Mouse (Mus musculus): ENCODE results near the gene 4930544D05Rik. TPM values are rescaled to one million over a fixed set of nuclear protein-coding genes. Genes with fewer than 3 reads are reported as not detected.

Gene 4930544D05Rik
- polyA plus RNA-seq, 1 experiment from 2014 or later: not detected

- H3K27ac ChIP-seq (replicated peaks): peak overlapping the region; percentile 54; the same call in 1 of the 2 replicates
- H3K4me3 ChIP-seq: no peak overlapping the region
Measured at GRCm38 (mm10) chr11:70583022-70583714, 32.5 kb upstream of the 4930544D05Rik start.

GRCm38 (mm10) chr11:70583775-70584174, 31.9 kb upstream of the 4930544D05Rik start:
- no peak for ATAC-seq (replicated peaks)
- Histone ChIP-seq H3K9me3 (no peaks in the 10 kb centered on the region), H3K27ac (replicated peaks) (peak overlapping the region; percentile 54; the same call in 1 of the 2 replicates), H3K4me1 (peaks cover 30% of the 10 kb centered on the region), H3K9ac (replicated peaks) (no peak overlapping the region), H3K36me3 (no peaks in the 10 kb centered on the region), H3K4me2 (replicated peaks) (no peak overlapping the region), H3K4me3 (no peak overlapping the region), H3K27me3 (no peaks in the 10 kb centered on the region)
- 90% methylated on average over 7 of the region's 7 CpGs for WGBS

More at GRCm38 (mm10) chr11:70583022-70583714, 32.5 kb upstream of the 4930544D05Rik start:
- ATAC-seq (replicated peaks): no peak
- Histone ChIP-seq H3K4me2 (replicated peaks) (no peak overlapping the region), H3K36me3 (no peaks in the 10 kb centered on the region), H3K9me3 (no peaks in the 10 kb centered on the region), H3K27me3 (no peaks in the 10 kb centered on the region), H3K9ac (replicated peaks) (no peak overlapping the region), H3K4me1 (peaks cover 35% of the 10 kb centered on the region)
- 75% methylated on average over 6 of the region's 6 CpGs for WGBS

GRCm38 (mm10) chr11:70585457-70585856, 30.2 kb upstream of the 4930544D05Rik start:
- Histone ChIP-seq H3K4me3 (no peak overlapping the region), H3K27me3 (no peaks in the 10 kb centered on the region), H3K9ac (replicated peaks) (no peak overlapping the region), H3K4me1 (peaks cover 19% of the 10 kb centered on the region), H3K27ac (replicated peaks) (peak overlapping the region; percentile 2; the same call in 1 of the 2 replicates), H3K4me2 (replicated peaks) (no peak overlapping the region), H3K9me3 (no peaks in the 10 kb centered on the region), H3K36me3 (no peaks in the 10 kb centered on the region)
- WGBS: 37% methylated on average over 7 of the region's 7 CpGs
- ATAC-seq (replicated peaks): no peak

DNA sequence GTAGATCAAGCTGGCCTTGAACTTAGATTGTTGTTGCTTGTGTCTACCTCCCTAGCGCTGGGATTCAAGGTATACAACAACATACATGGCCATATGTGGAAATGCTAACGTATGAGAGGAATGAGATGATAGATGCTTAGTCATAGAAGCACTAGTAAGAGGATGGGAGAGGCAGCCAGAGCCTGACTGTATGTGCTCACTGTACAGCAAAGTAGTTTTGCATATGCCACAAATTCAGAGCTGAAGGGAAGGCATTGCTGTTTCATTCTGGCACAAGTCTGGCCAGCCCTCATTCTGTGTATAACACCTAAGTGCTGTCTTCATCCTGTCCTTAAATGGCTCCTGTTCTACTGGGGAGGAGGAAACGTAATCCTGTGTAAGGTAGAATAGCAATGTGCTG, 29.4 kb upstream of the 4930544D05Rik start:
- ATAC-seq (replicated peaks): no peak
- WGBS: 90% methylated on average over 3 of the region's 3 CpGs
- H3K4me1 ChIP-seq: peaks cover 19% of the 10 kb centered on the region

GRCm38 (mm10) chr11:70586954-70587353, 28.7 kb upstream of the 4930544D05Rik start:
- no peak for ATAC-seq (replicated peaks)
- Histone ChIP-seq H3K9me3 (no peaks in the 10 kb centered on the region), H3K4me2 (replicated peaks) (no peak overlapping the region), H3K36me3 (no peaks in the 10 kb centered on the region), H3K27ac (replicated peaks) (no peak overlapping the region), H3K4me3 (no peak overlapping the region), H3K27me3 (no peaks in the 10 kb centered on the region), H3K4me1 (peaks cover 19% of the 10 kb centered on the region), H3K9ac (replicated peaks) (no peak overlapping the region)
- WGBS: 73% methylated on average over 5 of the region's 5 CpGs

More for the DNA sequence above, 29.4 kb upstream of the 4930544D05Rik start:
- Histone ChIP-seq H3K9me3 (no peaks in the 10 kb centered on the region), H3K4me2 (replicated peaks) (no peak overlapping the region), H3K27ac (replicated peaks) (no peak overlapping the region), H3K27me3 (no peaks in the 10 kb centered on the region), H3K36me3 (no peaks in the 10 kb centered on the region), H3K4me3 (no peak overlapping the region), H3K9ac (replicated peaks) (no peak overlapping the region)

DNA sequence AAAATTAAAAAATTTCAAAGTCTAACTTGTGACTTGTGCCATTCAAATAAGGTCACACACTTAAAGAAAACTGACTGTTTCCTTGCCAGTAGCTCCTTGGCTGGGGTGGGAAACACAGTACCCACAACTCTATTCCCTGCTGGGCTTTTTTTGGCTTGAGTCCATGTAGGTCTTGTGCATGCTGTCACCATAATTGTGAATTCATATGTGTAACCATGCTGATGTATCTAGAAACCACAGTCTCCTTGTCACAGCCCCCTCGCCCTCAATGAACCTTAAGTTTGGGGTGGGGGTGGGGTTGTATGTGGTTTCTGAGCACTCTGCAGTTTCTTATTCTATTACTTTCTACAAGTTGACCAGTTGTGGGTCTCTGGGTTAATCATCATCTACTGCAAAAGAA, 23.9 kb upstream of the 4930544D05Rik start:
- peaks cover 8% of the 10 kb centered on the region for H3K4me1 ChIP-seq
- H3K9ac ChIP-seq (replicated peaks): no peak overlapping the region
- no peak overlapping the region for H3K4me3 ChIP-seq
- no peaks in the 10 kb centered on the region for H3K9me3 ChIP-seq
- WGBS: 80% methylated on average over 1 of the region's 1 CpGs
- no peak overlapping the region for H3K4me2 ChIP-seq (replicated peaks)
- no peak for ATAC-seq (replicated peaks)
- H3K36me3 ChIP-seq: no peaks in the 10 kb centered on the region
- H3K27ac ChIP-seq (replicated peaks): no peak overlapping the region
- no peaks in the 10 kb centered on the region for H3K27me3 ChIP-seq

GRCm38 (mm10) chr11:70594253-70594989, 21.2 kb upstream of the 4930544D05Rik start:
- H3K27me3 ChIP-seq: no peaks in the 10 kb centered on the region

DNA sequence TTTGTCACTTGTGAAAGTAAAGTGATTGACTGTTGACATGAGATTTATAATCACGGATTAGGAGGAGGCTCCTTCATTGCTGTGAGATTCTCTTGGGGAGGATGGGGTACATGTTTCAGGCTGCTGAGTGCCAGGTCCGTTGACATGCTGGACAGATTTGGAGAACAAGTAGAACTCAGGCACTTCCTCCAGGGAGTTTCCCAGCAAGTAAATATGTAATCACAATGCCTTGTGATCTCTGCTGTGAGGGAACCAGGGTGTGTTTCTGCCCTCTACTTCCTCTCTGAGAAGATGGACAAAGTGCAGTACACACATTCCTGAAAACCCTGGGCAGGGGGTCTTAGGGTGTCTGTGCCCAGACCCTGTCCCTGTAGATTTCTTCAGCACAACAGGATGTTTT, 20.0 kb upstream of the 4930544D05Rik start:
- Histone ChIP-seq H3K4me3 (no peak overlapping the region), H3K9me3 (no peaks in the 10 kb centered on the region), H3K9ac (replicated peaks) (no peak overlapping the region), H3K4me2 (replicated peaks) (no peak overlapping the region), H3K27me3 (no peaks in the 10 kb centered on the region), H3K27ac (replicated peaks) (no peak overlapping the region; the same call in 1 of the 2 replicates), H3K36me3 (peaks cover 16% of the 10 kb centered on the region; the same call in 1 of the 2 replicates), H3K4me1 (peaks cover 10% of the 10 kb centered on the region)
- 83% methylated on average over 2 of the region's 2 CpGs for WGBS
- no peak for ATAC-seq (replicated peaks)

More at GRCm38 (mm10) chr11:70594253-70594989, 21.2 kb upstream of the 4930544D05Rik start:
- Histone ChIP-seq H3K4me2 (replicated peaks) (no peak overlapping the region), H3K4me1 (peaks cover 10% of the 10 kb centered on the region), H3K4me3 (no peak overlapping the region), H3K9ac (replicated peaks) (no peak overlapping the region), H3K9me3 (no peaks in the 10 kb centered on the region), H3K36me3 (peaks cover 13% of the 10 kb centered on the region; the same call in 1 of the 2 replicates), H3K27ac (replicated peaks) (no peak overlapping the region)
- ATAC-seq (replicated peaks): no peak
- 90% methylated on average over 15 of the region's 15 CpGs for WGBS

DNA sequence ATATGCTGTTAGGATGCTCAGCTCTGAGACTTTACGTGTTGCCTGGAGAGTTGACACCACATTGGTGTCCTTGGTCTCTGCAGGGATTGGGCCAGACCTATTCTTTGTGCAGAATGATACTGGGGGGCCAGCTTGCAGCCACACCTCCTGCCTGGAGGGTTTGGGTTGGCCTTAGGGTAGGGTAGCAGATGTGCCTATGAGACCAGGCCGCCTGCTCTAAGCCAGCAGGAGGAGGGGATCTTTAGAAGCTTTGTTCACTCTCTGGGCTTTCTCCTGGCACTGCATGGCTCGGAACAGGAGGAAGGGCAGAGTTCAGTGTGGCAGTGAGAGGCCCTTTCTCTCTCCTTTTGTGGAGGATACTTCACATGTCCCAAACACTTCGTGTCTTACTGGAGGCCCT, 19.6 kb upstream of the 4930544D05Rik start:
- no peak overlapping the region for H3K4me2 ChIP-seq (replicated peaks)
- peaks cover 16% of the 10 kb centered on the region; the same call in 1 of the 2 replicates for H3K36me3 ChIP-seq
- WGBS: 29% methylated on average over 4 of the region's 4 CpGs
- H3K4me3 ChIP-seq: no peak overlapping the region
- no peaks in the 10 kb centered on the region for H3K27me3 ChIP-seq
- H3K9ac ChIP-seq (replicated peaks): no peak overlapping the region
- peaks cover 10% of the 10 kb centered on the region for H3K4me1 ChIP-seq
- no peaks in the 10 kb centered on the region for H3K9me3 ChIP-seq
- peak overlapping the region; percentile 46 for H3K27ac ChIP-seq (replicated peaks)
- no peak for ATAC-seq (replicated peaks)

GRCm38 (mm10) chr11:70597301-70597700, 18.3 kb upstream of the 4930544D05Rik start:
- Histone ChIP-seq H3K4me3 (no peak overlapping the region), H3K4me1 (peaks cover 10% of the 10 kb centered on the region), H3K9me3 (no peaks in the 10 kb centered on the region), H3K9ac (replicated peaks) (no peak overlapping the region), H3K27ac (replicated peaks) (no peak overlapping the region), H3K36me3 (peaks cover 26% of the 10 kb centered on the region), H3K4me2 (replicated peaks) (no peak overlapping the region), H3K27me3 (no peaks in the 10 kb centered on the region)
- ATAC-seq (replicated peaks): no peak
- 82% methylated on average over 6 of the region's 6 CpGs for WGBS

DNA sequence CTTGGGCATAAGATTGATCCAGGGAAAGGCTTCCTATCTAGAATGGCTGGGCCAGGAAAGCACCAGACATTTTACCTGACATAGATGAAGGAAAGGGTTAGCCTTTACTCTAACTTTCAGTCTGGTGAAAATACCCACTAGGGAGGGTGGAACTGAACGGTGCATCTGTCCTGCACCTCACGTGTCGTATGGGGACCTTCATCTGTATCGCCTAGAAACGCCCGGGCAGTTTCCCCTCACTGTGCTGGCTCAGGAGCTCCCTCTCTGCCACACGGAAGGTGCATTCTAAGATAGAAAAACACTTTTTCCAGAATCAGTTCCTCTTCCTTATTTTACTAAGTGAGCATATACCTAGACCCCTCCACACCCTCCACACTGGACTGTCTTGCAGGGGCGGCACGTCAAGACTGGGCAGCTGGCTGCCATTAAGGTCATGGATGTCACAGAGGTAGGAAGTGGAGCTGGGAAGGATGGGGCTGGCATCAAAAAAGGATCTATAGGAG, 17.1 kb upstream of the 4930544D05Rik start:
- Histone ChIP-seq H3K4me2 (replicated peaks) (no peak overlapping the region), H3K4me3 (no peak overlapping the region), H3K9ac (replicated peaks) (no peak overlapping the region), H3K9me3 (no peaks in the 10 kb centered on the region), H3K27me3 (no peaks in the 10 kb centered on the region), H3K27ac (replicated peaks) (no peak overlapping the region), H3K4me1 (peaks cover 10% of the 10 kb centered on the region), H3K36me3 (peaks cover 26% of the 10 kb centered on the region)
- ATAC-seq (replicated peaks): no peak
- 94% methylated on average over 9 of the region's 9 CpGs for WGBS

DNA sequence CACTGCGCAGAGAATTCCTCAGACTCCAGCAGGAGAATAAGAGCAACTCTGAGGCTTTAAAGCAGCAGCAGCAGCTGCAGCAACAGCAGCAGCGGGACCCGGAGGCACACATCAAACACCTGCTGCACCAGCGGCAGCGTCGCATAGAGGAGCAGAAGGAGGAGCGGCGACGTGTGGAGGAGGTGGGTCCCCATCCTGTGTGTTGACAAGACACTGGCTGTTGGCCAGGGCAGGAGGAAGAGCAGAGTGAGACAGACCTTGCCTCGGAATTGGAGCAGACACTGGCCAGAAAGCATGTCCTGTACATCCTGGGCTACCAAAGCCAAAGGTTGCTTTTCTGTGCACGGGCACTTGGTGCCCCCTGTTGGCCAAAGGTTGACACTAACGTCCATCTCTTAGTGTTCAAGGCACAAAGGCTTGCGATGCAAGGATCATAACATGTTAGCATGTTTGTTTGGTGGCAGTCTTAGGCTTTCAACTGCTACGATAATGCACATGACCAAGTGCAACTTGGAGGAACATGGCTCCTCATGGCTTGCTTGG, 10.6 kb upstream of the 4930544D05Rik start:
- no peak for ATAC-seq (replicated peaks)
- Histone ChIP-seq H3K4me1 (no peaks in the 10 kb centered on the region), H3K27me3 (no peaks in the 10 kb centered on the region), H3K4me3 (no peak overlapping the region), H3K27ac (replicated peaks) (no peak overlapping the region), H3K9ac (replicated peaks) (no peak overlapping the region), H3K4me2 (replicated peaks) (no peak overlapping the region), H3K9me3 (no peaks in the 10 kb centered on the region), H3K36me3 (peaks cover 69% of the 10 kb centered on the region)
- WGBS: 55% methylated on average over 14 of the region's 14 CpGs
